Mouse (Mus musculus): ENCODE measurements at regions not wholly inside any gene's neighbourhood (a gene's known extent, or its start where the extent isn't known, plus 50 kb on each side); places are given as distances from the start of the nearest gene placed in this dataset.

- TF ChIP-seq CTCF (IDR thresholded peaks at IDR 0.05; ENCODE audit: borderline replicate concordance, control insufficient read depth, extremely low read depth, insufficient read depth, low read length, poor library complexity) (no peak), POLR2A (IDR thresholded peaks at IDR 0.05; ENCODE audit: control insufficient read depth, extremely low read depth, insufficient read depth, low read length, poor library complexity) (no peak)
Measured at GRCm38 (mm10) chr9:41498326-41498725, 336.8 kb upstream of the Ubash3b start.
